ENCODE assay signal across 29 mouse cellular contexts in genomic region chr13:119402193-119402794, GRCm38 (mm10). TPM values are rescaled to one million over a fixed set of nuclear protein-coding genes. Genes with fewer than 3 reads are reported as not detected.
DNase-seq lines count a peak whose midpoint lies in the region; ATAC-seq and TF ChIP-seq lines count a peak whose summit lies in the region.
"Had no signal": no experiment of that assay in that cellular context is flagged by ENCODE, and none has a peak within 500 bp of the region (broad histone marks: within the 10 kb centered on the region; RNA-seq: fewer than 3 reads in every experiment).

No protein-coding gene starts in this region.

- no peak for TF ChIP-seq CTCF in gastrocnemius, adult 2 months (IDR thresholded peaks at IDR 0.05)
- no peak for TF ChIP-seq CTCF in brain, embryonic 14.5 days (IDR thresholded peaks at IDR 0.05; ENCODE audit: borderline replicate concordance, extremely low read depth, insufficient read depth, insufficient read length)
- TF ChIP-seq CTCF in lung, postnatal 0 days (IDR thresholded peaks at IDR 0.05) = no peak

- no peak for TF ChIP-seq EP300 in lung, postnatal 0 days (IDR thresholded peaks at IDR 0.05)

- H3K27ac ChIP-seq in gastrocnemius, adult 2 months = 0 out of 2 replicates have a peak overlapping the region, but pooled peaks have one; percentile 8
- no peak overlapping the region for H3K27ac ChIP-seq in lung, postnatal 0 days (ENCODE audit: low read length)
- H3K27ac ChIP-seq: embryonic facial prominence, embryonic 12.5 days; heart, embryonic 15.5 days; hindbrain, embryonic 13.5 days; liver, embryonic 15.5 days; lung, embryonic 15.5 days; macrophage; stomach, embryonic 15.5 days had no signal

- WGBS in large intestine, adult 2 months = 24% methylated on average over 7 of the region's 7 CpGs
- WGBS in lung, postnatal 0 days = 43% methylated on average over 7 of the region's 7 CpGs

- ATAC-seq in lung, postnatal 0 days = no peak
- ATAC-seq: forebrain, embryonic 16.5 days; Patski had no signal

- intact Hi-C loops in gastrocnemius, adult 2 months (cut with DNase I) = no loop called here

- no peaks in the 10 kb centered on the region for H3K4me1 ChIP-seq in lung, postnatal 0 days (ENCODE audit: insufficient read depth, low read depth, low read length)

- TF ChIP-seq POLR2A in brain, embryonic 14.5 days (IDR thresholded peaks at IDR 0.05; ENCODE audit: borderline replicate concordance, extremely low read depth, insufficient read depth, insufficient read length, poor library complexity, severe bottlenecking) = no peak

- no peaks in the 10 kb centered on the region for H3K27me3 ChIP-seq in lung, postnatal 0 days (replicated peaks; ENCODE audit: insufficient read depth, low read length)
- H3K27me3 ChIP-seq: embryonic facial prominence, embryonic 12.5 days; heart, embryonic 15.5 days; hindbrain, embryonic 13.5 days; liver, embryonic 15.5 days; lung, embryonic 15.5 days; Patski; stomach, embryonic 15.5 days had no signal

- H3K36me3 ChIP-seq in lung, postnatal 0 days (ENCODE audit: insufficient read depth, low read length) = no peaks in the 10 kb centered on the region
- H3K36me3 ChIP-seq: liver, embryonic 15.5 days had no signal

- H3K4me3 ChIP-seq in gastrocnemius, adult 2 months = no peak overlapping the region
- H3K4me3 ChIP-seq in lung, postnatal 0 days (ENCODE audit: low read depth, low read length) = no peak overlapping the region
- H3K4me3 ChIP-seq: embryonic facial prominence, embryonic 12.5 days; heart, embryonic 15.5 days; hindbrain, embryonic 13.5 days; liver, embryonic 15.5 days; lung, embryonic 15.5 days; stomach, embryonic 15.5 days had no signal

- H3K9me3 ChIP-seq in lung, postnatal 0 days (ENCODE audit: low read length) = no peaks in the 10 kb centered on the region
- H3K9me3 ChIP-seq: embryonic facial prominence, embryonic 12.5 days; G1E; heart, embryonic 15.5 days; hindbrain, embryonic 13.5 days; liver, embryonic 15.5 days; lung, embryonic 15.5 days; stomach, embryonic 15.5 days had no signal

- H3K9ac ChIP-seq in lung, postnatal 0 days (replicated peaks; ENCODE audit: low read depth) = no peak overlapping the region
- H3K9ac ChIP-seq: embryonic facial prominence, embryonic 12.5 days; heart, embryonic 15.5 days; hindbrain, embryonic 13.5 days; liver, embryonic 15.5 days; lung, embryonic 15.5 days; stomach, embryonic 15.5 days had no signal

- no peak overlapping the region for H3K4me2 ChIP-seq in lung, postnatal 0 days (replicated peaks; ENCODE audit: low read depth, low read length)
- H3K4me2 ChIP-seq: embryonic facial prominence, embryonic 12.5 days; heart, embryonic 15.5 days; hindbrain, embryonic 13.5 days; liver, embryonic 15.5 days; lung, embryonic 15.5 days; stomach, embryonic 15.5 days had no signal

- DNase-seq in gastrocnemius, adult 2 months = no peak
- no peak for DNase-seq in gastrocnemius, postnatal 10 days
- DNase-seq in kidney, adult 9 months = peak; percentile 75
- DNase-seq in kidney, adult 18-20 months = no peak
- peak; percentile 34 for DNase-seq in brain, embryonic 14.5 days (ENCODE audit: low read depth)
- peak; percentile 28 for DNase-seq in large intestine, adult 2 months (ENCODE audit: low read depth, low spot score)
- DNase-seq in adrenal gland, postnatal 10 days = no peak
- DNase-seq in lung, postnatal 0 days (ENCODE audit: low spot score) = no peak
- DNase-seq: adrenal gland, postnatal 14 days; cerebellum, adult 11-12 months; cerebellum, adult 9-11 months; embryo, embryonic 11 days; gastrocnemius, postnatal 14 days; heart, postnatal 4 days; liver; midbrain, embryonic 14.5 days; right cerebral cortex, postnatal 14 days; thymus, adult 18-20 months; thymus, postnatal 25 days had no signal

RNA-seq across cellular contexts. Expression of gene Paip1, which starts 26.1 kb away (rescaled TPM):
- total RNA-seq in gastrocnemius, adult 2 months (2021) = 100 to 1,000 TPM in 1 of 2 experiments, 10 to 100 TPM in 1; 94.1 to 107 TPM
- total RNA-seq in gastrocnemius, postnatal 10 days (2021) = 10 to 100 TPM; 82.7 to 83.0 TPM
- polyA plus RNA-seq in brain, embryonic 14.5 days (2012; rRNA removed) = 65.7 and 77.6 TPM in 2 replicates
- 14.7 and 19.5 TPM in 2 replicates for polyA plus RNA-seq in large intestine, adult 2 months (2012; rRNA removed)
- total RNA-seq in adrenal gland, postnatal 10 days (2021) = 100 to 1,000 TPM; 106 TPM
- polyA plus RNA-seq in lung, postnatal 0 days (2015; fragmentation: Nextera tagmentation; extraction: Ambion mirVana) = 63.1 and 63.4 TPM in 2 replicates

Comparison
In these comparisons a context has a peak if more than half of its experiments do, and no peak if none do; other contexts are left out.
1. DNase-seq: peak in kidney, adult 9 months (single experiment), brain, embryonic 14.5 days (single experiment) and large intestine, adult 2 months (single experiment); none in gastrocnemius, adult 2 months (single experiment), gastrocnemius, postnatal 10 days (single experiment), kidney, adult 18-20 months (single experiment), adrenal gland, postnatal 10 days (single experiment) and lung, postnatal 0 days (single experiment).